In genomic region chr6:28132056-28132455, GRCm38 (mm10) we compare ENCODE assay signal across 18 mouse cellular contexts. TPM values are rescaled to one million over a fixed set of nuclear protein-coding genes. Genes with fewer than 3 reads are reported as not detected.
DNase-seq lines count a peak whose midpoint lies in the region; ATAC-seq lines count a peak whose summit lies in the region.
"Had no signal": no experiment of that assay in that cellular context is flagged by ENCODE, and none has a peak within 500 bp of the region (broad histone marks: within the 10 kb centered on the region; RNA-seq: fewer than 3 reads in every experiment).

No protein-coding gene starts in this region.

- ATAC-seq in hindbrain, embryonic 15.5 days (ENCODE audit: low FRiP score, low read depth): no peak
- no peak for ATAC-seq in neural tube, embryonic 15.5 days (ENCODE audit: low FRiP score)
- ATAC-seq in cerebellum, adult (ENCODE audit: insufficient number of reproducible peaks, low FRiP score, low TSS enrichment): no peak

- H3K9ac ChIP-seq in hindbrain, embryonic 15.5 days: peak overlapping the region; percentile 34
- 0 out of 2 replicates have a peak overlapping the region, but pooled peaks have one; percentile 36 for H3K9ac ChIP-seq in neural tube, embryonic 15.5 days (replicated peaks)
- H3K9ac ChIP-seq: embryonic facial prominence, embryonic 13.5 days; limb, embryonic 15.5 days; lung, embryonic 15.5 days; stomach, embryonic 15.5 days had no signal

- H3K36me3 ChIP-seq in embryonic facial prominence, embryonic 10.5 days (replicated peaks): no peaks in the 10 kb centered on the region
- H3K36me3 ChIP-seq in hindbrain, embryonic 15.5 days: no peaks in the 10 kb centered on the region
- no peaks in the 10 kb centered on the region for H3K36me3 ChIP-seq in neural tube, embryonic 15.5 days
- H3K36me3 ChIP-seq: embryonic facial prominence, embryonic 13.5 days; limb, embryonic 15.5 days; lung, embryonic 15.5 days; stomach, embryonic 15.5 days had no signal

- peaks cover 32% of the 10 kb centered on the region for H3K4me1 ChIP-seq in embryonic facial prominence, embryonic 10.5 days
- peaks cover 23% of the 10 kb centered on the region for H3K4me1 ChIP-seq in hindbrain, embryonic 15.5 days (replicated peaks)
- peaks cover 24% of the 10 kb centered on the region for H3K4me1 ChIP-seq in neural tube, embryonic 15.5 days

- peak overlapping the region; percentile 94 for H3K4me2 ChIP-seq in hindbrain, embryonic 15.5 days
- peak overlapping the region; percentile 99 for H3K4me2 ChIP-seq in neural tube, embryonic 15.5 days
- H3K4me2 ChIP-seq: embryonic facial prominence, embryonic 13.5 days; limb, embryonic 15.5 days; lung, embryonic 15.5 days; stomach, embryonic 15.5 days had no signal

- no peaks in the 10 kb centered on the region for H3K9me3 ChIP-seq in embryonic facial prominence, embryonic 10.5 days
- no peaks in the 10 kb centered on the region for H3K9me3 ChIP-seq in hindbrain, embryonic 15.5 days
- no peaks in the 10 kb centered on the region for H3K9me3 ChIP-seq in neural tube, embryonic 15.5 days (replicated peaks)
- H3K9me3 ChIP-seq: embryonic facial prominence, embryonic 13.5 days; limb, embryonic 15.5 days; lung, embryonic 15.5 days; megakaryocyte, embryonic 14.5 days; stomach, embryonic 15.5 days had no signal

- peak; percentile 48 for DNase-seq in brain, adult 2 months (ENCODE audit: low read depth, low spot score)
- peak; percentile 9 for DNase-seq in embryonic facial prominence, embryonic 10.5 days (ENCODE audit: low spot score)
- DNase-seq in spleen, postnatal 10 days (ENCODE audit: low spot score in 2 of 2): no peak
- DNase-seq in cerebellum, postnatal 25 days: no peak
- DNase-seq: adrenal gland, postnatal 14 days; cerebellum, adult 11-12 months; heart, postnatal 14 days; kidney, adult 11 months; thymus, postnatal 4 days had no signal

- WGBS in embryonic facial prominence, embryonic 10.5 days: 9% methylated on average over 4 of the region's 4 CpGs
- 5% methylated on average over 4 of the region's 4 CpGs for WGBS in hindbrain, embryonic 15.5 days
- 11% methylated on average over 4 of the region's 4 CpGs for WGBS in neural tube, embryonic 15.5 days

- H3K27ac ChIP-seq in embryonic facial prominence, embryonic 10.5 days (replicated peaks): no peak overlapping the region
- no peak overlapping the region; the same call in 1 of the 2 replicates for H3K27ac ChIP-seq in hindbrain, embryonic 15.5 days (replicated peaks)
- H3K27ac ChIP-seq in neural tube, embryonic 15.5 days (replicated peaks): no peak overlapping the region; the same call in 1 of the 2 replicates
- H3K27ac ChIP-seq: embryonic facial prominence, embryonic 13.5 days; limb, embryonic 15.5 days; lung, embryonic 15.5 days; stomach, embryonic 15.5 days had no signal

- no peak overlapping the region for H3K4me3 ChIP-seq in embryonic facial prominence, embryonic 10.5 days
- H3K4me3 ChIP-seq in hindbrain, embryonic 15.5 days: peak overlapping the region; percentile 55
- H3K4me3 ChIP-seq in neural tube, embryonic 15.5 days (replicated peaks): peak overlapping the region; percentile 64
- H3K4me3 ChIP-seq: embryonic facial prominence, embryonic 13.5 days; limb, embryonic 15.5 days; lung, embryonic 15.5 days; megakaryocyte, embryonic 14.5 days; stomach, embryonic 15.5 days had no signal

- peaks cover 70% of the 10 kb centered on the region for H3K27me3 ChIP-seq in embryonic facial prominence, embryonic 10.5 days (replicated peaks; ENCODE audit: low read depth, poor library complexity, severe bottlenecking)
- H3K27me3 ChIP-seq in hindbrain, embryonic 15.5 days: 0 out of 2 replicates have a peak, but pooled peaks cover 4% of the 10 kb centered on the region
- H3K27me3 ChIP-seq in neural tube, embryonic 15.5 days (replicated peaks): peaks cover 11% of the 10 kb centered on the region; the same call in 1 of the 2 replicates
- H3K27me3 ChIP-seq: CH12.LX had no signal

RNA-seq across cellular contexts. Expression of gene Grm8, which starts 2.9 kb away (rescaled TPM):
- 0.36 and 1.2 TPM in 2 replicates for polyA plus RNA-seq in embryonic facial prominence, embryonic 10.5 days (2016; fragmentation: Nextera tagmentation; extraction: Ambion mirVana)
- polyA plus RNA-seq in hindbrain, embryonic 15.5 days (2015; fragmentation: Nextera tagmentation; extraction: Ambion mirVana): 11.3 and 12.4 TPM in 2 replicates
- 12.3 and 12.9 TPM in 2 replicates for polyA plus RNA-seq in neural tube, embryonic 15.5 days (2015; fragmentation: Nextera tagmentation; extraction: Ambion mirVana)
- polyA plus RNA-seq: lung, embryonic 15.5 days had no signal

Comparison
In these comparisons a context has a peak if more than half of its experiments do, and no peak if none do; other contexts are left out.
1. DNase-seq: peak in brain, adult 2 months (single experiment) and embryonic facial prominence, embryonic 10.5 days (single experiment); none in spleen, postnatal 10 days (0 of 2) and cerebellum, postnatal 25 days (0 of 2).